9 mouse cellular contexts compared by ENCODE assay signal in the genomic region with DNA sequence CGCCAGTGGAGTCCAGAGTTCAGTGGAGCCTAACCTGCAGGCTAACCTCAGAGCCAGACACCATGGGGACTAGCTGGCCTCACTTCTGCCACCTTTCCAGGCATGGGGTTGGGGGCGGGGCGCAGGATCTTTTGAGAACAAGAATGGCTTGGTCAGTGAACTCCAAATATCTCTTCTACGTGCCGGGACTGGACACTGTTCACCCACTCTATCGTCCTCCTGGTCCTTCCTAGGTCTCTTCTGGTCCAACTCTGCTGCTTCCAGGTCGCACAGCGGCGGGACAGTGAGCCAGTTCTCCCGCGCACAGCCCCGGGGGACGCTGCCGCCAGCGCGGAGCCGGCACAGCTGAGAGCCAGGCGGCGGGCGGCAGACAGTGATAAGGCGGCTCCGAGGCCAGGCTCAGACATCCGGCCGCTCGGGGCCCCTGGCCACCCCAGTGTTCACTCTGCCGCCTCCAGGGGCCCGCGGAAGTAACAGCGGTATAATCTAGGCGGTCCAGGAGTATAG. TPM values are rescaled to one million over a fixed set of nuclear protein-coding genes. Genes with fewer than 3 reads are reported as not detected.
DNase-seq lines count a peak whose midpoint lies in the region; ATAC-seq and TF ChIP-seq lines count a peak whose summit lies in the region.
"Had no signal": no experiment of that assay in that cellular context is flagged by ENCODE, and none has a peak within 500 bp of the region (broad histone marks: within the 10 kb centered on the region; RNA-seq: fewer than 3 reads in every experiment).

No protein-coding gene starts in this region.

- TF ChIP-seq POLR2A in limb, embryonic 14.5 days (IDR thresholded peaks at IDR 0.05; ENCODE audit: borderline replicate concordance, extremely low read depth, insufficient read depth, insufficient read length), result no peak
- no peak for TF ChIP-seq POLR2A in cerebellum, adult 2 months (IDR thresholded peaks at IDR 0.05; ENCODE audit: borderline replicate concordance, insufficient read depth, low read length)

- peak; percentile 43 to 77 for ATAC-seq in hematopoietic stem cell, adult 5-6 weeks (replicated peaks in 1 of 2; ENCODE audit: insufficient read depth in 1 of 2, low FRiP score in 2 of 2, low TSS enrichment in 1 of 2, low read depth in 1 of 2, poor library complexity in 2 of 2, severe bottlenecking in 2 of 2)
- no peak for ATAC-seq in limb, embryonic 14.5 days (ENCODE audit: low FRiP score, low read depth)
- ATAC-seq in midbrain, embryonic 12.5 days (ENCODE audit: low FRiP score, low read depth), result 0 out of 2 replicates have a peak, but pooled peaks have one; percentile 19
- ATAC-seq in monocyte, adult 5-6 weeks (replicated peaks; ENCODE audit: insufficient number of reproducible peaks, low FRiP score, low TSS enrichment, poor library complexity, severe bottlenecking), result no peak
- ATAC-seq: Patski had no signal

- 4% methylated on average over 30 of the region's 30 CpGs for WGBS in limb, embryonic 14.5 days
- 3% methylated on average over 30 of the region's 30 CpGs for WGBS in midbrain, embryonic 12.5 days
- WGBS in cerebellum, adult 2 months, result 6% methylated on average over 30 of the region's 30 CpGs

- no peak overlapping the region for H3K27ac ChIP-seq in limb, embryonic 14.5 days (replicated peaks; ENCODE audit: low read depth, low read length)
- H3K27ac ChIP-seq in midbrain, embryonic 12.5 days (replicated peaks), result no peak overlapping the region
- H3K27ac ChIP-seq in cerebellum, adult 2 months (ENCODE audit: insufficient read depth, low read length), result no peak overlapping the region

- H3K9me3 ChIP-seq in erythroblast, embryonic 14.5 days (ENCODE audit: control insufficient read depth, low read length), result no peaks in the 10 kb centered on the region
- H3K9me3 ChIP-seq in limb, embryonic 14.5 days (ENCODE audit: control insufficient read depth, low read length), result no peaks in the 10 kb centered on the region
- no peaks in the 10 kb centered on the region for H3K9me3 ChIP-seq in midbrain, embryonic 12.5 days

- TF ChIP-seq CTCF in cerebellum, adult 2 months (IDR thresholded peaks at IDR 0.05; ENCODE audit: borderline replicate concordance, insufficient read depth, low read depth, low read length), result no peak

- H3K27me3 ChIP-seq in erythroblast, embryonic 14.5 days (ENCODE audit: control insufficient read depth), result peaks cover 9% of the 10 kb centered on the region
- no peaks in the 10 kb centered on the region for H3K27me3 ChIP-seq in limb, embryonic 14.5 days (ENCODE audit: control insufficient read depth, insufficient read depth, low read length)
- H3K27me3 ChIP-seq in midbrain, embryonic 12.5 days, result peaks cover 39% of the 10 kb centered on the region
- H3K27me3 ChIP-seq in cerebellum, adult 2 months (ENCODE audit: control insufficient read depth, insufficient read depth, low read length), result no peaks in the 10 kb centered on the region; the same call in 1 of the 2 replicates
- H3K27me3 ChIP-seq: Patski had no signal

- peak overlapping the region; percentile 43 for H3K4me2 ChIP-seq in limb, embryonic 14.5 days (replicated peaks; ENCODE audit: low read depth, low read length, severe bottlenecking)
- peak overlapping the region; percentile 50 for H3K4me2 ChIP-seq in midbrain, embryonic 12.5 days (replicated peaks)

- DNase-seq in testis, postnatal 10 days (ENCODE audit: low spot score), result peak; percentile 66
- no peak for DNase-seq in testis, postnatal 14 days (ENCODE audit: low spot score)
- DNase-seq in limb, embryonic 14.5 days (ENCODE audit: low spot score), result no peak
- no peak for DNase-seq in cerebellum, adult 2 months

- H3K4me3 ChIP-seq in erythroblast, embryonic 14.5 days (replicated peaks), result peak overlapping the region; percentile 62
- H3K4me3 ChIP-seq in limb, embryonic 14.5 days (replicated peaks; ENCODE audit: low read length), result peak overlapping the region; percentile 3; the same call in 1 of the 2 replicates
- H3K4me3 ChIP-seq in midbrain, embryonic 12.5 days, result peak overlapping the region; percentile 12
- H3K4me3 ChIP-seq in cerebellum, adult 2 months (replicated peaks; ENCODE audit: insufficient read depth, low read depth, low read length), result no peak overlapping the region

- peak overlapping the region; percentile 29; the same call in 1 of the 2 replicates for H3K9ac ChIP-seq in limb, embryonic 14.5 days (ENCODE audit: low read depth, low read length, severe bottlenecking)
- no peak overlapping the region for H3K9ac ChIP-seq in midbrain, embryonic 12.5 days (replicated peaks)

- H3K36me3 ChIP-seq in erythroblast, embryonic 14.5 days (ENCODE audit: control insufficient read depth), result peaks cover 5% of the 10 kb centered on the region
- no peaks in the 10 kb centered on the region for H3K36me3 ChIP-seq in limb, embryonic 14.5 days (ENCODE audit: control insufficient read depth, insufficient read depth, low read length)
- no peaks in the 10 kb centered on the region for H3K36me3 ChIP-seq in midbrain, embryonic 12.5 days

- H3K4me1 ChIP-seq in erythroblast, embryonic 14.5 days (ENCODE audit: control insufficient read depth), result peaks cover 84% of the 10 kb centered on the region
- H3K4me1 ChIP-seq in limb, embryonic 14.5 days (ENCODE audit: control insufficient read depth, insufficient read depth, low read length), result peaks cover 37% of the 10 kb centered on the region
- H3K4me1 ChIP-seq in midbrain, embryonic 12.5 days, result peaks cover 27% of the 10 kb centered on the region
- no peaks in the 10 kb centered on the region for H3K4me1 ChIP-seq in cerebellum, adult 2 months (ENCODE audit: control insufficient read depth, insufficient read depth, low read length)

RNA-seq across cellular contexts. Expression of a gene that starts 38.2 kb away (rescaled TPM):
- 0.62 TPM in 2 replicates for polyA plus RNA-seq in erythroblast, embryonic 14.5 days (2012)
- 2.6 and 3.9 TPM in 2 replicates for total RNA-seq in hematopoietic stem cell, adult 5-6 weeks (2017)
- polyA plus RNA-seq in limb, embryonic 14.5 days (2012; rRNA removed), result 23.5 and 43.1 TPM in 2 replicates
- 12.0 and 14.7 TPM in 2 replicates for polyA plus RNA-seq in limb, embryonic 14.5 days (2014; fragmentation: Nextera tagmentation; extraction: Ambion mirVana)
- 7.8 TPM in 2 replicates for polyA plus RNA-seq in midbrain, embryonic 12.5 days (2016; fragmentation: Nextera tagmentation; extraction: Ambion mirVana)
- polyA plus RNA-seq in cerebellum, adult 2 months (2012; rRNA removed), result 2.0 and 2.4 TPM in 2 replicates
- total RNA-seq in monocyte, adult 5-6 weeks (2017), result 0.43 to 2.4 TPM (median 0.86 TPM) in 3 replicates

RNA-seq across cellular contexts. Expression of a gene that starts 56.9 kb away (rescaled TPM):
- polyA plus RNA-seq in erythroblast, embryonic 14.5 days (2012), result not detected in 2 replicates
- not detected in 2 replicates for total RNA-seq in hematopoietic stem cell, adult 5-6 weeks (2017)
- 0.06 and 0.51 TPM in 2 replicates for polyA plus RNA-seq in limb, embryonic 14.5 days (2012; rRNA removed)
- not detected in 2 replicates for polyA plus RNA-seq in limb, embryonic 14.5 days (2014; fragmentation: Nextera tagmentation; extraction: Ambion mirVana)
- not detected in 2 replicates for polyA plus RNA-seq in midbrain, embryonic 12.5 days (2016; fragmentation: Nextera tagmentation; extraction: Ambion mirVana)
- polyA plus RNA-seq in cerebellum, adult 2 months (2012; rRNA removed), result 0.14 and 0.38 TPM in 2 replicates
- not detected in 3 replicates for total RNA-seq in monocyte, adult 5-6 weeks (2017)

Comparison
In these comparisons a context has a peak if more than half of its experiments do, and no peak if none do; other contexts are left out.
1. ATAC-seq: peak in hematopoietic stem cell, adult 5-6 weeks (2 of 2) and midbrain, embryonic 12.5 days (single experiment); none in limb, embryonic 14.5 days (single experiment) and monocyte, adult 5-6 weeks (single experiment).